Mouse (Mus musculus): ENCODE measurements around the gene Banf2.
A peak's percentile ranks its signal among the peaks of the same experiment; 100 is the strongest.

The Banf2 gene

GRCm38 (mm10) chr2:144101463-144101961, 68.7 kb downstream of the Banf2 start:
- no peak for DNase-seq (ENCODE audit: low spot score in 2 of 2)

- DNase-seq (ENCODE audit: low spot score in 2 of 2): no peak
Measured at GRCm38 (mm10) chr2:144107374-144107773, 74.5 kb downstream of the Banf2 start.

GRCm38 (mm10) chr2:144107810-144108209, 75.0 kb downstream of the Banf2 start:
- no peak for DNase-seq (ENCODE audit: low spot score in 2 of 2)

GRCm38 (mm10) chr2:144108376-144108775, 75.5 kb downstream of the Banf2 start:
- no peak for DNase-seq (ENCODE audit: low spot score in 2 of 2)

GRCm38 (mm10) chr2:144111966-144112365, 79.1 kb downstream of the Banf2 start:
- DNase-seq (ENCODE audit: low spot score in 2 of 2): no peak

- DNase-seq (ENCODE audit: low spot score in 2 of 2): no peak
Measured at GRCm38 (mm10) chr2:144112666-144113065, 79.8 kb downstream of the Banf2 start.

GRCm38 (mm10) chr2:144118061-144118460, 85.2 kb downstream of the Banf2 start:
- no peak for DNase-seq (ENCODE audit: low spot score in 2 of 2)

- DNase-seq (ENCODE audit: low spot score in 2 of 2): peak in 1 of 2 experiments; percentile 16
Measured at GRCm38 (mm10) chr2:144120186-144120823, 87.4 kb downstream of the Banf2 start.

- no peak for DNase-seq (ENCODE audit: low spot score in 2 of 2)
Measured at GRCm38 (mm10) chr2:144122068-144122467, 89.2 kb downstream of the Banf2 start.

Data from right cerebral cortex, adult 2 months (tissue).